Mouse (Mus musculus) E14TG2a.4 (cell line): ENCODE measurements around the gene Wfdc6a.

Source experiments
- CTCF ChIP-seq: conservative IDR thresholded peaks from 2 replicates; pipeline ENCODE4 v1.5.1; 2014; ENCODE audit warnings: low read length
- NANOG ChIP-seq: IDR thresholded peaks from 2 replicates; pipeline ENCODE4 v1.6.1; 2014; ENCODE audit warnings: borderline replicate concordance, low read length, mixed read lengths

GRCm38 (mm10) chr2:164534315-164534714, 50.9 kb downstream of the Wfdc6a start:
- TF ChIP-seq CTCF (no peak), NANOG (no peak)
